Mouse (Mus musculus) brain, embryonic 14.5 days (tissue): ENCODE results near the gene Olfr1176. TPM values are rescaled to one million over a fixed set of nuclear protein-coding genes. Genes with fewer than 3 reads are reported as not detected.

Experiments used
- DNase-seq: peaks from one replicate; pipeline ENCODE4 v3.0.0-alpha.2; 2011; ENCODE audit warnings: low read depth
- CTCF ChIP-seq: fragments of 200-500 bp; IDR thresholded peaks from 2 replicates; pipeline ENCODE4 v1.5.1; 2012; ENCODE audit warnings: inconsistent platforms, mild to moderate bottlenecking, moderate library complexity, borderline replicate concordance; ENCODE audit not compliant: insufficient read depth, insufficient read length; ENCODE audit errors: extremely low read depth
- POLR2A ChIP-seq: fragments of 200-500 bp; IDR thresholded peaks from 2 replicates; pipeline ENCODE4 v1.6.1; 2012; ENCODE audit warnings: mild to moderate bottlenecking, inconsistent platforms, borderline replicate concordance; ENCODE audit not compliant: poor library complexity, insufficient read depth, insufficient read length, severe bottlenecking; ENCODE audit errors: extremely low read depth
- polyA plus RNA-seq: library from polyadenylated mRNA; depleted of rRNA; stranded (reverse); fragments of >200 nt; gene quantifications from 2 replicates; pipeline ENCODE4 v1.2.3, GENCODE M21; 2012; rRNA removed

Gene Olfr1176
- not detected in 2 replicates for polyA plus RNA-seq

GRCm38 (mm10) chr2:88336421-88336820, at the start of gene Olfr1176:
Olfr1176 (plus strand) TSS chr2:88336721.
- TF ChIP-seq CTCF (no peak), POLR2A (no peak)
- no peak for DNase-seq

- no peak for TF ChIP-seq POLR2A
- no peak for DNase-seq
Measured at GRCm38 (mm10) chr2:88315035-88315434, 21.5 kb upstream of the Olfr1176 start, which contains the start of gene Olfr1174-ps. Olfr1174-ps (minus strand) TSS chr2:88315135.

- no peak for TF ChIP-seq POLR2A
- no peak for TF ChIP-seq CTCF
Measured at GRCm38 (mm10) chr2:88327115-88327514, 9.4 kb upstream of the Olfr1176 start, which contains the start of gene Olfr1175-ps. Olfr1175-ps (minus strand) TSS chr2:88327215.

GRCm38 (mm10) chr2:88346392-88346791, 9.9 kb downstream of the Olfr1176 start, which contains the start of gene Olfr1177-ps:
Olfr1177-ps (minus strand) TSS chr2:88346492.
- no peak for DNase-seq
- TF ChIP-seq POLR2A (no peak), CTCF (no peak)

More at GRCm38 (mm10) chr2:88327115-88327514, 9.4 kb upstream of the Olfr1176 start, which contains the start of gene Olfr1175-ps:
- no peak for DNase-seq

- TF ChIP-seq POLR2A, result no peak
- TF ChIP-seq CTCF, result no peak
- peak; percentile 73 for DNase-seq
Measured at GRCm38 (mm10) chr2:88356304-88356703, 19.8 kb downstream of the Olfr1176 start.

GRCm38 (mm10) chr2:88386762-88387161, 50.2 kb downstream of the Olfr1176 start, which contains the start of gene Olfr1178:
Olfr1178 (plus strand) TSS chr2:88387062.
- TF ChIP-seq POLR2A, result no peak
- no peak for TF ChIP-seq CTCF
- DNase-seq, result no peak

Other genes with a start within 250 kb of the Olfr1176 start
- gene Olfr1164, start 242.8 kb upstream of the Olfr1176 start, polyA plus RNA-seq, result not detected in 2 replicates
- gene Olfr1166, start 208.4 kb upstream of the Olfr1176 start, polyA plus RNA-seq, result not detected in 2 replicates
- not detected in 2 replicates for gene Olfr1167, start 181.5 kb upstream of the Olfr1176 start, polyA plus RNA-seq
- not detected in 2 replicates for gene Olfr1168, start 154.8 kb upstream of the Olfr1176 start, polyA plus RNA-seq
- gene Olfr1170, start 108.4 kb upstream of the Olfr1176 start, polyA plus RNA-seq, result not detected in 2 replicates
- gene Olfr1173, start 56.8 kb upstream of the Olfr1176 start, polyA plus RNA-seq, result not detected in 2 replicates
- gene Olfr1174-ps, start 21.6 kb upstream of the Olfr1176 start, polyA plus RNA-seq, result not detected in 2 replicates
- gene Olfr1175-ps, start 9.5 kb upstream of the Olfr1176 start, polyA plus RNA-seq, result not detected in 2 replicates
- not detected in 2 replicates for gene Olfr1177-ps, start 9.8 kb downstream of the Olfr1176 start, polyA plus RNA-seq
- not detected in 2 replicates for gene Olfr1178, start 50.3 kb downstream of the Olfr1176 start, polyA plus RNA-seq
- gene Olfr1179, start 69.7 kb downstream of the Olfr1176 start, polyA plus RNA-seq, result not detected in 2 replicates
- not detected in 2 replicates for gene Olfr1180, start 82.4 kb downstream of the Olfr1176 start, polyA plus RNA-seq
- not detected in 2 replicates for gene Olfr1181, start 89.5 kb downstream of the Olfr1176 start, polyA plus RNA-seq
- not detected in 2 replicates for gene Gm13757, start 112.4 kb downstream of the Olfr1176 start, polyA plus RNA-seq
- not detected in 2 replicates for gene Olfr1183, start 118.1 kb downstream of the Olfr1176 start, polyA plus RNA-seq
- not detected in 2 replicates for gene Olfr1184, start 146.9 kb downstream of the Olfr1176 start, polyA plus RNA-seq
- not detected in 2 replicates for gene Olfr1185-ps1, start 156.6 kb downstream of the Olfr1176 start, polyA plus RNA-seq
- not detected in 2 replicates for gene Olfr1186, start 181.8 kb downstream of the Olfr1176 start, polyA plus RNA-seq
- not detected in 2 replicates for gene Olfr1188, start 220.2 kb downstream of the Olfr1176 start, polyA plus RNA-seq
- not detected in 2 replicates for gene Olfr1189, start 249.7 kb downstream of the Olfr1176 start, polyA plus RNA-seq